Mouse (Mus musculus): Measurements from ENCODE around the gene Rps6kl1.

- TF ChIP-seq CTCF (IDR thresholded peaks at IDR 0.05; ENCODE audit: low read depth, low read length): no peak
- TF ChIP-seq POLR2A (IDR thresholded peaks at IDR 0.05; ENCODE audit: extremely low read depth, insufficient read depth, low read length): no peak
These were observed 48.0 kb downstream of the Rps6kl1 start for GRCm38 (mm10) chr12:85103096-85103495.

All from liver, adult 2 months (tissue).